Mouse (Mus musculus): ENCODE data around the gene Abhd16a.

- no peak for TF ChIP-seq CTCF (IDR thresholded peaks at IDR 0.05; ENCODE audit: borderline replicate concordance, insufficient read depth, low read length)
- no peak for TF ChIP-seq POLR2A (IDR thresholded peaks at IDR 0.05; ENCODE audit: low read depth, low read length)
Observed at GRCm38 (mm10) chr17:35132174-35132560, 43.1 kb downstream of the Abhd16a start.

All from embryonic fibroblast, embryonic 13.5 days (primary cell).